Mouse (Mus musculus) liver (tissue): ENCODE measurements around the gene Eif3l.

Experiments used
- DNase-seq: peaks from one replicate; pipeline ENCODE4 v3.0.0-alpha.2; 2020; ENCODE audit warnings: mixed read lengths

The Eif3l gene

DNA sequence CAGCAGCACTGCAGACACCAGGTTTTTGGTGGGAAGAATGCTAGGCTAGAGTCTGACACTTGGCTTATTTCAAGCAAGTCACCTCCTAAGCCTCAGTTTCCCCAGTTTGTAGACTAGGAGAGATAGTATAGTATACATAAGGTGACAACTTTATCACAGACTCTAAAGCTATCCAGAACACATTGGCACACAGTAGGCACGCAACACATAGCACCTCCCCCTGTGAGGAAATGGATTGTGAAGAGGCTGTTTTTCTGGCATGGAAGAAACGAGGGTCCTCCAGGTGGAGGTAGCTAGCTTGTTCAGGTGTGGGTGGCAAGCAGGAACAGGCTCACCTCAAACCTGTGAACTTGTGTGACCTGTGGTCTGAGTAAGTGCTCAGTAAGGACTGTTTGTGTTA is 24.0 kb upstream of the Eif3l start:
- DNase-seq, result no peak

DNA sequence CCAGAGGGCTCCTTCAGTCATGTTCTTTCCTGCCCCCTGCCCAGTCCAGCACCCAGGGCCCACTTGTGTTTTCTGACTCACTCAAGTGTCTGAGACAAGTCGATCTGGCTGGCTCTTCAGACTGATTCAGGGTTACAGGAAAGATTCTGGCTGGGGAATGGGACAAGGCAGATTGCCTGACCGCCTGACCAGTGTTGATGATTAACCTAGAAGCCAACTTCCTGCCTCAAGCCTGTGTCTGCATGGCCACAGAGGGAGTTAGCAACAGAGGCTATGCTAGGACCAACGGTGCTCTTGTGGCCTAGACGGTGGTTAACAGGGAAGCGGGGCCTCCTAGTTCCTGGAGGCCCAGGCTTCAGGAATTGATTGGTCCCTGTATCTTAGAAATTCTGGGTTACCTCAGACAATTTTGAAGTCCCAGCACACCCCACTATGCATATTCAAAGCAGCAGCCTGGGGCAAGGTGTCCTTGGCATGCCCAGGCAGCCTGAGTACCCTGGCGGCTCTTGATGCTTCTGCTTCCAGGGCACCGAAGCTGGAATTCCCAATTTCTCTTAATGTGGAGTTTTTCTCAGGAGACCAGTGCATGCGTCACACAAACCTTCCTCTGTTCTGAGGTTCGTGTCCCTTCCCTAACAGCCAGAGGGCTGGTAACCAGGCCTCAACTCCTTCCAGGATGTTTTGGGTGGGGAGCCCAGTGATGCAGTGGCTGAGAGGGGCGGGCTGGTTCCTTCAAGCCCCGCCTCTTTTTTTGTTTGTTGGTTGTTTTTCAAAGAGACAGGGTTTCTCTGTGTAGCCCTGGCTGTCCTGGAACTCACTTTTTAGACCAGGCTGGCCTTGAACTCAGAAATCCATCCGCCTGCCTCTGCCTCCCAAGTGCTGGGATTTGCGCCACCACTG is 23.3 kb upstream of the Eif3l start:
- DNase-seq, result peak; percentile 33

DNA sequence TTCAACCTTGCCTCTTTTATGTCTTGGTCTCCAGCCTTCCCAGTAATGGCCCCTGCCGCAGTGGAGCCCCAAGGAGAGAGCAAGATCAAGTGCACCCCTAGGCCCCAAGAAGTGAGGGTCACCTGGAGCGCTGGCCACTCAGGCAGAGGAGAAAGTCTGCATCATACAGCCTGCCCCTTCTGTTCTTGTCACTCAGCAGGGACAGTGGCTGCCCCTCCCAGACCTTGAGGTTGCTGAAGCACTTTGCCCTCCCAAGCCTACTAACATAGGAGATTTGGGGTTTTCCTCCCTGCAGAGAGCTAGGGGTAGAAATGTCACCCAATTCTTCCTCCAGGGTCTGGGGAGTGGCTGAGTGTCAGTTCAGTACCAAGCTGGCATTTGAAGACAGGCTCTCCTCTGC is 22.6 kb upstream of the Eif3l start:
- no peak for DNase-seq

DNA sequence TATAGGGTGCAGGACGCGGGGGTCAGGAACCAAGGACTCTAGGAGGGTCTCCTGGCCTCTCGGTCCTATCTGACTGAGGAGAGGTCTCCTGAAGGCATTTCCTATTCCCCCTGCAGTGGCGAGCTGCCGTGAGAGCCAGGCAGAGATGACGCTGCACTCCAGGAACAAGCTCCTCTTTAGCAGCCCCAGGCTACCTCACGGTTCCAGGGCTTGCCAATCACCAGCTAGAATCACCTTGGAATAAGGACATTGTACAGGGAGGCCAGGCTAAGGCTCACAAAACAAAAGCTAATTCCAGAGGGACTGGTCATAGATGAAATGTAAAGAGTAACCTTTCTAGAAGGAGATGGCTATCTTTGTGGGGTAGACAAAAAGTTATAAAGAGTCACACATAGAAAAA is 18.4 kb upstream of the Eif3l start:
- DNase-seq, result no peak

DNA sequence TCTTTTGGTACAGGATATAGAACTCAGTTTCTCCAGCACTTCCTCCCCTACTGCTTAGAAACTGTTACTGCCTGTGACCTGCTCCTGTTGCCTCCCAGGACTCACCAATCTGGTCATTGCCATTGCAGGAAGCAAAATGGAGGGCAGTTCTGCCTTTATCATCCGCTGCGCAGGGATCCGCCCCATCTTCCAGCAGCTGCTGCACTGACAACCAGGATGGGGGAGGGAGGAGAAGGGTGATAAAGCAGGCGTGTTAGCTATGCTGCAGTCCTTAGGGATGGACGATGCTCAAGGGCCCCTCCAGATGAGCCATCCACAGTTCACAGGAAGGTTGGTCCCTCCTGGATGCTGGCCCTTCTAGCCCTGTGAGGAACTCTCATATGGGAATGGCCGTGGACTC is 17.1 kb upstream of the Eif3l start:
- peak; percentile 85 for DNase-seq

DNA sequence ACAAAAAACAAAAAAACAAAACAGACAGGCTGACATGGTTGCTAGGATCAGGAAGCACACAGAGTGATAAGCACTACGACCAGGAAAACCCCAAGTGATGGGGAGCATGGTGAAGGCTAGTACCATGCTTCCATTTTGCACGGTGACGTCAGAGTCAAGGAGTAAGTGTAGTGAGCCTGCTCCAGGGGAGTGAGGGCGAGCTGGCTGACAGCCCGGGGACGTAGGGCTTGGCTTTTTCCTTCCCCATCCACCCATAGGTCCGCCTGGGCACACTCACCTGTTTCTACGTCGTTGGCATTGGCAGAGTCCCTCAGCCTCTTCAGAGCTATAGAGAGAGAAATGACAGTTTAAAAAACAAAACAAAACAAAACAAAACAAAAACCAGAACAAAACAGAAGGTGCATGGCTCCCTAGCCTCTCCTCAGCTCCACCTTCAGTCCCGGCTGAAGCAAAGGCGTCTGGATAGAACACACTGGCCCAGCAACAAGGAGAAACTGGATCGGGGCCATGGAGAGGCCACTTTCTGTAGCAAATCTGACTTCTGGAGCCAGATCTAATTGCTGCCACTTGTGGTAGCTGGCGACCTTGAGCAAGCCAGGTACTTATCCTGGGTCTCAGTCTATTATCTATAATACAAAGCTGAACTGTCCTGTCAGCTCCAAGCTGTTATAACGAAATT is 14.0 kb upstream of the Eif3l start:
- no peak for DNase-seq

DNA sequence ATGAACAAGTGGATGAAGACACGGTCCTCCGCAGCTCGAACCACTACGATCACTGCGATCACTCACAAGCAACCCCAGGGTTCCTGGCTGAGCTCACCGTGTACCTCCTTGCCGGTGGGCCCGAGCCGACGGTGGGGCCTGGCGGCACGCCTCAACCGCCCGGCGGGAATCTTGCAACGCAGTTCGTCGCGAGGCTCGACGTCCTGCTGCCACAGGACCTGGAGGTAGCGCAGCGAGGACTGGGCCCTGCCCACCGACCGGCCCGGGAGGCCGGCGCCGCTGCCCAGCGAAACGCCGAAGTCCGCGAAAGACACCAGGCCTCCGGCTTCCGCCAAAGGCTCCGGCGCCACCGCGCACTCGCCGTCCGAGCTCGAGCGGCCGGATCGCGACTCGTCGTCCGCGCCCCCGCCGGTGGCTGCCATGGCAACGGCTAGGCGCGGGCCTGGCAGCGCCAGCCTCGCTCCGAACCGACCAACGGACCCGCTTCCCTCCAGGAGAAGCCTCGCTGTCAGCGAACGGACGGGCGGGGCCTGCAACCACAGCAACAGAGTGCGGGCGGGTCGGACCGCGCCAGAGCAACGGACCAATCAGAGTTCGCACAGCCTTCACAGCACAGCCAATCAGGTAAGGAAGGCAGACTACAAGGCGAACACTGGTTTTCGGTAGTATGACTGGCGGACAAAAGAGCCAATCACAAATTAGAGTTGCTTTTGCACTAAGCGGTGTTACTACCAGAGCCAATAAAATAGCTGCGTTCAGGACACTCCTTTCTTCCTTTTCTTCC is 12.4 kb upstream of the Eif3l start, which contains the start of gene Ankrd54:
Gene Ankrd54, minus strand, starts transcription at position 518 of the 784 bp plus-strand sequence.
- peak; percentile 97 for DNase-seq

DNA sequence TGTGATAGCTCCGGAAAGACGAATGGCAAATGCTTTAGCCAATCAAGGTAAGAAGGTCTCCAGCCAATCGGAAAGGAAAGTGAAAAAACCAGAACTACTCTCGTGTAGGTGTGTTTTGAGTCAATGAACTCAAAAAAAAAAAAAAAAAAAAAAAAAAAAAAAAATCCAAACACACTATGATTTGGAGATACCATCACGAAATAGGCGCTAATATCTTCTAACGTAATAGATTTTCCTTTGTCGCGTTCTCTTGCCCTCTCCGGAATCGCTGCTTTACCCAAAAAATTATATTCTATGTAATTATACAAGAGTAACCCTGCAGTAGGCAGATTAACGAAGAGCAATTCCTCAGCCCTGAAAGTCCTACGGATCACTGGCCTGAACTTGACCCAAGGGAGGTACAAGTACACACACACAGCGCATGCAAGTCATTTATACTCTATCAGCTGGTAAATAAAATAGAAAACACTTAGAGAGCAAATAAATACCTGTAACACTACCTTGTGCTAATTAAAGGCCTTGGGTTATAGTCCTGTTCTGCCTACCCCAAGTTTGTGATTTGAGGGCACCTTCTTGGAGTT is 11.7 kb upstream of the Eif3l start:
- DNase-seq, result no peak

DNA sequence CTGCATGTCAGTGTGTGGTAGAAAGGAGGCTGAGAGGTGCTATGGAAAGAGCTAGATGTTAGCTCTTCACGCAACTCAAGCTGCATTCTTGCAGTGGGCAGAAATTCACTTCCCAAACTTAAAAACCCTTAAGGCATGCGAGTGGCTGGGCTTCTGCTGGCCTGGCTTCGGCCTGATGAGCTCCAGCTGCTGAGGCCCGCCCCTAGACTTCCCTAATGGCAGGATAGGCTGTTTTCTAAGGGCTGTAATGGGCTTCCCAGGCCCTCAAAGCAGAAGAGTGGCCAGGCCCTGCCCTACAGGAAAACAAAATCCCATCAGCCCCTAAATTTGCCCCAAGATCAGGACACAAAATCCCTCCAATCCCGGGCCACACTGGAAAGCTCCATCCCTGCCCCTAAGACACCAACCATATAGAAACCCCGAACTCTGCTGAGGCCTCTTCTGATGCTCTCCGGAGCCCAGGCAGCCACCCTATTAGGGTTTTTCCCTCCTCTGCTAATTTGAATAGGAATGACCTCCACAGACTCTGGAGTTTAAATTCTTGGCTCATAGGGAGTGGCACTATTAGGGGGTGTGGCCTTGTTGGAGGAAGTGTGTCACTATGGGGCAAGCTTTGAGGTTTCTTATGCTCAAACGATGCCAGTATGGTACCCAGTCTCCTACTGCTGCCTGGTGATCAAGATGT is 9.8 kb upstream of the Eif3l start:
- DNase-seq, result no peak

DNA sequence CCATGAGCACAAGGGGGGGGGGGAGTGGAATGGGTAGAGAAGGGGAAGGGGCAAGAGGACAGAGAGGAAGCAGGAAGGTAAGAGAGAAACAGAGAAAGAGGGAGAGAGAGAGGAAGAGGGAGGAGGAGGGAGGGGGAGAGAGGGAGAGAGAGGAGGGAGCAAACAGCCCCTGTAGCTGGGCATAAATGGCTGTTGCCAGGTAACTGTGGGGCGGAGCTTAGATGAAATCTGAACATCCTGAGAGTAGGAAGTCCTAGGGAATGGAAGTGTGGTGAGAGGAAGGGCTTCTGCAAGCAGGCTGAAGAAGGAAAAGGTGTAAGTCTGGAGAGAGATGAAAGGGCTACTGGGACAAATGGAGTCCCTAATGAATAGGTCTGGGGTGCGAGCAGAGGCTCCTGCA is 8.7 kb upstream of the Eif3l start:
- no peak for DNase-seq

DNA sequence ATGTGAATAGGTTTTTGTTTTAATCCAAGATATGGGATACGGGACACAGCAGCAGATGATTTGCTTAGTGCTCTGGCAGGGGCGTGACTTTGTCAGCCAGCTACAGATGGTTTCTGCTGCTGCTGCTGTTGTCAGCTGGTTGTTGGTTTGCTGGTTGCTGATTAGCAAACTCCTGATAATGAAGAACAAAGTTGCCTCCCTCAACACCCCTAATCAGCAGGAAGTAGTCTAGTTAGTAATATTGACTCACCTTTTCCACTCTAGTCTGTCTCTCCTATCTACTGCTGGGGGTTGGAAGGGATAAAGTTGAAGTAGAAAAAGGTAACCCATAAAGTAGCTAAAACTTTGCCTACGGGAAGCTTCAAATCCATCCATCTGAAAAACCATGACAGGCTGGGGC is 7.3 kb upstream of the Eif3l start:
- peak; percentile 78 for DNase-seq

DNA sequence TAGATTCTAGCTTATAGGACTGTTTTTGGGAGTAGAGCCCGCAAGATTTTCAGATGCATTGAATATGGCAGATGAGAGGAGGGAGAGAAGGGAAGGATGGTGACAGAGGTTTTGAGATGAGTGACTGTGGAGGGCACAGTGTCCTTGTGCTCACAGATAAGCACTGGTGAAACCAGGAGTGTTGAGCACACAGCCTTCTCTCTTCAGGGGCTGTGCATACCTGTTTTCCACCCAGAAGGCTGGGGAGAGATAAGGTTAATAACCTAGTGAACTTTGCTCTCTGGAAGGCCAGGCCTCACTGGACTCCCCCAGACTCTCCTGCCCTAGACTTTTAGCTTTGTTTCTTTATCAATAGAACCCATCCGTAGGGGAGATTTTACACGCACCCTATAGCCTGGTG is 6.6 kb upstream of the Eif3l start:
- DNase-seq, result peak; percentile 55

DNA sequence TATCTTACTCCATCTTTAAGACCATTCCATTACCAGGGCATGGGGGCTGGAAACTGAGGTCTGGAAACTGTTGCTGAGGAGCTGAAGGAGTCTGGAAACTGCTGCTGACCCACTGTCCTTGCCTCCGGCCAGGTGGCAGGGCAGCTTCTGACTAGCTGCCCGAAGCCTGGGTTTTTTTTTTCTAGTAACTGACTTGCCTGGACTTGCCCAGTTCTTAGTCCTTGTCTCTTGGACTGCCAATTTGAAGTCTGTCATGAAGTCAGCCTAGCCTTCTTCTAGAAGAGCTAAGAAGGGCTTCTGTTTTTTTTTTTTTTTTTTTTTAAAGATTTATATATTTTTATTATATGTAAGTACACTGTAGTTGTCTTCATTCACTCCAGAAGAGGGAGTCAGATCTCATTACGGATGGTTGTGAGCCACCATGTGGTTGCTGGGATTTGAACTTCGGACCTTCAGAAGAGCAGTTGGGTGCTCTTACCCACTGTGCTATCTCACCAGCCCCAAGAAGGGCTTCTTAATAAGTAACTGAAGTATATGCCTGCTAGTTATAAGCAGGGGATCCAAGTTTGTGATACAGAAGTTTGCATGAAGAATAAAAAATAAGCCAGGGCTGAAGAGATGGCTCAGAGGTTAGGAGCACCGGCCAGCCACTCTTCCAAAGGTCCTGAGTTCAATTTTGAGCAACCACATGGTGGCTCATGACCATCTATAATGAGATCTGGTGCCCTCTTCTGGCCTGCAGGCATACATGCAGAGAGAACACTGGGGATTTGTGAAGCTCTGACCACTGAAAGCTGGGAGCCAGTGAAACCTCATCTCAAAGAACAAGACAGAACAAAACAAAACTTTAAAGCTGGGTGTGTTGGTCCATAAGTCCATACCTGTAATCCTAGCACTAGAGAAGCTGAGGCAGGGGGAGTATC is 3.6 kb upstream of the Eif3l start:
- peak; percentile 32 for DNase-seq

DNA sequence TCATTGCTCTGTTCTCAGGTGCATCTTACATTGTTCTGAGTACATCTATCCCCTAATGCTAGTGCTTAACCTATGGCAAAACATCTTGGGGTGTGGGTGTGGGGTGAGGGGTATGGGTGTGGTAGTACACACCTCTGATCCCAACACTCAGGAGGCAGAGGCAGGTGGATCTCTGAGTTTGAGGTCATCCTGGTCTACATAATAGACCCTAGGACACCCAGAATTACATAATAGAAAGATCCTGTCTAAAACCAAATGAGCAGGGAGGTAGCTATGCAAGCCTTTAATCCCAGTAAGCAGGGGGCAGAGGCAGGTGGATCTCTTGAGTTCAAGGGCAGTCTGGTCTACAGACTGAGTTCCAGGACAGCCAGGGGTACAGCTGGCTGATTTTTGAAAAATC is 1.2 kb upstream of the Eif3l start:
- DNase-seq, result no peak

DNA sequence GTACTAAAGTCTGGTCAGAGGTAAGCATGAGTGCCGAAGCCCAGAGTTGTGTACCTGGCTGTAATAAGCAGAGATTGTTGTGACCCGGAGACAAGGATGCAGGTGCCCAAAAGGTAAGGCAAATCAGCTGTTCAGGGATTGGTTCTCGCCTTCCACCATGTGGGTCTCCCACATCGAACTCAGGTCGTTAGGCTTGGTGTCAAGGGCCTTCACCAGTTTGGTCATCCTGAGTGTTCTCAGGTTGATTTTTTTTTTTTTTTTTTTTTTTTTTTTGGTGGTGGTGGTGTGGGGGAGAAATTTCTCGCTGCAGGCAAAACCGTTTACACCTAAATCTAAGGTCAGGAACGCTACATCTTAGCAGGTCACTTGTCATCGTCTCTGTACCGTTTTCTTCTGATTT is 533 bp upstream of the Eif3l start:
- no peak for DNase-seq

DNA sequence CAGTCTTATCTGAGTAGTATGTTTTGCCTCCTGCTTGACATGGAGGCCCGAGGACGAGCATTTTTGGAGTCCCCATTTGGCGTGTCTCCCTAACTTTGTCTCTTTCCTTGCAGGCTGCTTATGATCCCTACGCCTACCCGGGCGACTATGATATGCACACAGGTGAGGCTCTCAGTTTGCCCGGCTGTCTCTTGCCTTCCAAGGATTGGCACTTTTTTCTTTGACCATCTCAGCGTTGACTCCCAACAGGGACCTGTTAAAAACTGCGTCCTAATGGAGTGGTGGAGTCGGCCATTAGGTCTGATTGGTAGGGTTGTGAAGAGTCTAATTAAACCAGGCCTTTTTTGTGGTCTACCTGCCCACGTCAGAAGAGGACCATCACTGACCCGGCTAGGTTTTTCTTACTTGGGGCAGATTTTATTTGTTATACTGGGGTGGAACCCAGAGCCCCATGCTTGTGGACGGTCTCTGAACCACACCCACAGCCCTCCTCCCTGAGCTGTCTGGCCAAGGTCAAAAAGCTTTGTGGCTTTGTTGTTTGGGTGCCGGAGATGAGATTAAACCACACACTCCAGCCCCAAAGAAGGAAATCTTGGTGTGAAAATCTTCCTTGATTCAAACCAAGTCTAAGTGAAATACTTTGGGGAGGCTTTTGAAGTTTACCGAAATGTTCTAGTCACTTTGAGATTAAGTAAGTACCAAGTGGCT is 833 bp downstream of the Eif3l start:
- DNase-seq, result no peak

DNA sequence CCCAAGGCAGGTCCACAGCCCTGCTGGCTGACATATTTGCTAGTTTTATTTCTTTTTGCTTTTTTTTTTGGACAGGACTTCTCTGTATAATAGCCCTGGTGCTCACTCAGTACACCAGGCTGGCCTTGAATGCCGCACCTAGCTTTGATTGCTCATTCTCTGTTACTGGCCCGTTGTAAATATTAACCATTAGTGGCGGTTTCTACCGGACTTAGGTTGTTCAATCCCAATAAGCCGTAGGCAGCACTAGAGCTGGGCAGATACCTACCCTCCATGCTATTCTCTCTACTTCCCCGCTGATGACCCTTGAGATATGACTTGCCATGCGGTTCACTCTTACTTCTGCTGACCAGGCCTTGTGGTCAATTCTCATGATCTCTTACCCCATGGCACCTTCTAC is 4.6 kb downstream of the Eif3l start:
- DNase-seq, result no peak

DNA sequence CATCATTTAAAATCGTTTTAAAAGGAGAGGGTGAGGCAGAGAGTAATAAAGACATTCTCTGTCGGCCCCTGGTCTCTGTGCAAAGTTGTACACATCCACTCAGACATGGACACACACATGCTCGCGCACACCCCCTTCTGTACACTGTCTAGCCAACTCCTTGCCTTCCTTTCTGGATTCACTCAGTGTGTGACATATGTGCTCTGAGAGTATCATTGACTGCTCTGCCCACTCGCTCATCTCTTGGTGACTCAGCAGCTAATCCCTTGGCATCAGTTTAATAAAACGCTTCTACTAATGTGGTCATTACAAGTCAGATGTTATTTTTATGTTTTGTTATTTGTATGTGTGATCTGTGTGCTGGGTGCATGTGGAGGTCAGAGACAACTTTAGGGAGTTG is 17.3 kb downstream of the Eif3l start:
- DNase-seq, result no peak

DNA sequence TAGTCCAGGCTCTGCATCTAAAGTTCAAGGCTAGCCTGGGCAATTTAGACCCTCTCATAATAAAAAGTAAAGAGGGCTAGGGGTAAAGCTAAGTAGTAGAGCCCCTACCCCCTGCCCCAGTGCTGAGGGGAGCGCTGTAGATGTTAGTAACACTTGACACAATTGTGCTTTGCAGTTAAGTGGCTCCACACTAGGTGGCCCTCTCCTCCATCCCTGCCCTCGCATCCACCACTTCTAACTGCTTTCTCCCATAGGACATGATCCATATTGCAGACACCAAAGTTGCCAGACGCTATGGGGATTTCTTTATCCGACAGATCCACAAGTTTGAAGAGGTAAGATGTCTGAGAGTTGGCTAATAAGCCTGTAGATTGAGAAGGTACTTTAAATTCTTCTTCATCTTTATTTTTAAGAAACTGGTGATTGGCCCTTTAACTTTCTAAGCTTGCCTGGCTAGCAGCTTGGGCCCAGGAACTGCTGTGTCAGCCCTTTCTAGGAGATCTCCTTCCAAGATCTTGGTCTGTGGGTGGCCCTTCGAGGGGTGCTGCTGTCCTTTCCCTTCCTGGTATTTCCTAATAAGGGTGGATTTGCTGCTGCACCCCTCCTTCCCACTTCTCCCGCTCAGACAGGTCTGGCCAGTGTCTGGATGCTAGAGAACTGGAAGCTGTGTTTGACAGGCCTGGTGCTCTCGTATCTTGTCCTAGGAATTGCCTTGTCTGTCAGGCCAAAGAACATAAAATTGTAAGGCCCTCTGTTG is 18.3 kb downstream of the Eif3l start:
- no peak for DNase-seq

DNA sequence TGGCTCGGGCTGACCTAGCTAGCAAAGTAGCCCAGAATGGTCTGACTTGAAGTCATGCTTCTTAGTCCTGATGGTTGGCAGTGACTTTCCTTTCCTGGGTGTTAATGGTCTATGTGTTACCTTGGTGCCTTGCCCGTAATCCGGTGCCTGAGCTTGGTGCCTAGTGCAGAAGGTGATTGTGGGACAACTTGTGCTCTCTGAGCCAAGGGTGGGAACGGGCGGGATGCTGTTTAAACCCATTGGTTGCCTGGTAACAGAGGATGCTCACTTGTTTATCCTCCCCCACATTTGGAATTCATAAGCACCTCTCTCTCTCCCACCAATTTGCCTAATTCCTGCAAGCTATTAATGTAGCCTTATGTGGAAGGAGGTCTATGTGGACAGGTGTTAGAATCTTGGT is 20.5 kb downstream of the Eif3l start:
- no peak for DNase-seq
